Mouse (Mus musculus): ENCODE results near the gene Gm11596. TPM values are rescaled to one million over a fixed set of nuclear protein-coding genes. Genes with fewer than 3 reads are reported as not detected.
"Not testable (repeated sequence)": the region's sequence is repeated elsewhere in the genome, so short reads cannot be mapped to it uniquely, and the experiment has no call there.

The Gm11596 gene
- polyA plus RNA-seq, 1 experiment from 2014 or later = not detected

DNA sequence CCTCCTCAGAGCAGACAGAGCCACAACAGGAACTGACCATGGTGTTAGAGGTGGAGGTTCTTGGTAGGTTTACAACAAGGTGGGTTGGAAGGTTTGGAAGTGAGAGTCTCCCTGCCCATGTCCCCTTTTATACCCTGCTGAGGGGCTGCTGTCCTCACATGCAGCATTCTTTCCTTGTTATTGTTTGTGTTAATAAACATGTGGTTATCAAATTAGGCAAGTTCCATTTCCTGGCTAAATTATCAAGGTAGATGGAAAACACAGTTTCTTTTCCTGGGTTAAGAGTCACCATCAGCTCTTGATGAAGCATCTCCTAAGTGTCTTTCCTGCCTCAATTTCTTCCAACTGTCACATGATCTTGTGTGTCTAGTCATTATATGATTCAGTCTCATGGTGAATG lies 20.5 kb downstream of the Gm11596 start, which contains the start of gene Gm11595:
TSS of gene Gm11595 (minus strand) at position 101 of the 400 bp plus-strand sequence.
- not testable (repeated sequence) for H3K27me3 ChIP-seq (ENCODE audit: control insufficient read depth, insufficient read depth, low read length); ATAC-seq (ENCODE audit: low FRiP score); H3K4me3 ChIP-seq (replicated peaks; ENCODE audit: low read length); H3K4me2 ChIP-seq (replicated peaks); H3K4me1 ChIP-seq (replicated peaks; ENCODE audit: control insufficient read depth, insufficient read depth, low read length); H3K36me3 ChIP-seq (replicated peaks; ENCODE audit: control insufficient read depth, insufficient read depth); H3K9me3 ChIP-seq (ENCODE audit: control insufficient read depth, low read length); H3K9ac ChIP-seq; H3K27ac ChIP-seq; DNase-seq (ENCODE audit: low spot score)

DNA sequence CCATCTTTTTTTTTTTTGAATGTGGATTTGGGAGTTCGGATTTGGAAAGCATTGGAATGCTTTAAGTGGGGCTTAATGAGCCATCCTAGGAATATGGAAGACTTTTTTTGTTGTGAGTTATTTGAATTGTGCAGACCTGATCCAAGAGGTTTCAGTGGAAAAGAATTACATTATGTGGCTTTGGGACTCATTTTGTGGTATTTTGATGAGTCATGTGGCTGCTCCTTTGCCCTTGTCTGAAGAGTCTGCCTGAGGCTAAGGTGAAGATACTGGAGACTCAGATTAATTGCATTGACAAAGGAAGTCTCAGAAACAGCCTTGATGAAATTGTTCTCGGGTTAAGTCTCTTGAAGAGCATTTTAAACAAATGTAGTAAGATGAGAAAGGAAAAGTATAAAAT lies 24.9 kb downstream of the Gm11596 start:
- DNase-seq (ENCODE audit: low spot score) = no peak

GRCm38 (mm10) chr11:99758877-99759276 lies 34.4 kb downstream of the Gm11596 start:
- 92% methylated on average over 1 of the region's 1 CpGs for whole genome bisulfite sequencing
- ATAC-seq (ENCODE audit: low FRiP score) (no peak), DNase-seq (ENCODE audit: low spot score) (no peak)
- Histone ChIP-seq H3K27me3 (ENCODE audit: control insufficient read depth, insufficient read depth, low read length) (no peaks in the 10 kb centered on the region), H3K36me3 (replicated peaks; ENCODE audit: control insufficient read depth, insufficient read depth) (no peaks in the 10 kb centered on the region), H3K9me3 (ENCODE audit: control insufficient read depth, low read length) (no peaks in the 10 kb centered on the region), H3K4me3 (replicated peaks; ENCODE audit: low read length) (no peak overlapping the region), H3K27ac (no peak overlapping the region), H3K4me2 (replicated peaks) (no peak overlapping the region), H3K9ac (no peak overlapping the region), H3K4me1 (replicated peaks; ENCODE audit: control insufficient read depth, insufficient read depth, low read length) (no peaks in the 10 kb centered on the region)

More for the DNA sequence above, 24.9 kb downstream of the Gm11596 start:
- Histone ChIP-seq H3K4me3 (replicated peaks; ENCODE audit: low read length) (no peak overlapping the region), H3K36me3 (replicated peaks; ENCODE audit: control insufficient read depth, insufficient read depth) (no peaks in the 10 kb centered on the region), H3K4me2 (replicated peaks) (no peak overlapping the region), H3K4me1 (replicated peaks; ENCODE audit: control insufficient read depth, insufficient read depth, low read length) (no peaks in the 10 kb centered on the region), H3K9ac (no peak overlapping the region), H3K9me3 (ENCODE audit: control insufficient read depth, low read length) (no peaks in the 10 kb centered on the region), H3K27ac (no peak overlapping the region), H3K27me3 (ENCODE audit: control insufficient read depth, insufficient read depth, low read length) (no peaks in the 10 kb centered on the region)
- 81% methylated on average over 2 of the region's 2 CpGs for WGBS
- ATAC-seq (ENCODE audit: low FRiP score) = no peak

DNA sequence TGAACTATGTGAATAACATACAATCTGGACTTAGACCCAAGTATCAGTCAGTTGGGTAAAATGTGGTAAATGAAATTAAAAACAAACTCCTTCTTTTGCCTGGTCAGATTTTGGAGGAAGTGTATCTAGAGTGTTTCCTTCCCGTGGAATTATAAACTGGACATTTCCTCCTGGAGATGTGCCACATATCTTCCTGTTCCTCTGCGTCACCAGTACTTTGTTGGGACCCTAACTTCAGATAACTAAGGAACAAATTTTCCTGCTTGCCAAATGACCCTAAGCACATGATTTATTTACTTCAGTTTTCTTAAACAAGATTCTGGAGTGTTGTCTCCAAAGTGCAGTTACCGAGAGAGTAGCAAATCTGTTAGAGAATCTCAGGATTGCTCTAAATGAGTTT lies 49.3 kb downstream of the Gm11596 start:
- WGBS = 94% methylated on average over 3 of the region's 3 CpGs
- ATAC-seq (ENCODE audit: low FRiP score) = no peak
- no peak overlapping the region for H3K4me3 ChIP-seq (replicated peaks; ENCODE audit: low read length)

More for the DNA sequence above, 49.3 kb downstream of the Gm11596 start:
- Histone ChIP-seq H3K27me3 (ENCODE audit: control insufficient read depth, insufficient read depth, low read length) (no peaks in the 10 kb centered on the region), H3K9ac (no peak overlapping the region), H3K36me3 (replicated peaks; ENCODE audit: control insufficient read depth, insufficient read depth) (no peaks in the 10 kb centered on the region), H3K4me1 (replicated peaks; ENCODE audit: control insufficient read depth, insufficient read depth, low read length) (no peaks in the 10 kb centered on the region), H3K4me2 (replicated peaks) (no peak overlapping the region), H3K27ac (no peak overlapping the region), H3K9me3 (ENCODE audit: control insufficient read depth, low read length) (no peaks in the 10 kb centered on the region)
- DNase-seq (ENCODE audit: low spot score) = no peak

Other genes with a start within 250 kb of the Gm11596 start
- not detected in 2 replicates for gene Krtap3-3, start 242.6 kb downstream of the Gm11596 start, polyA plus RNA-seq (2014; fragmentation: Nextera tagmentation; extraction: Ambion mirVana)
- not detected in 2 replicates for gene Krtap3-2, start 236.6 kb downstream of the Gm11596 start, polyA plus RNA-seq (2014; fragmentation: Nextera tagmentation; extraction: Ambion mirVana)
- not detected in 2 replicates for gene Gm11939, start 234.0 kb downstream of the Gm11596 start, polyA plus RNA-seq (2014; fragmentation: Nextera tagmentation; extraction: Ambion mirVana)
- gene Krtap3-1, start 226.8 kb downstream of the Gm11596 start, polyA plus RNA-seq (2014; fragmentation: Nextera tagmentation; extraction: Ambion mirVana) = not detected in 2 replicates
- not detected in 2 replicates for gene Krtap1-5, start 212.5 kb downstream of the Gm11596 start, polyA plus RNA-seq (2014; fragmentation: Nextera tagmentation; extraction: Ambion mirVana)
- gene Krtap1-4, start 209.8 kb downstream of the Gm11596 start, polyA plus RNA-seq (2014; fragmentation: Nextera tagmentation; extraction: Ambion mirVana) = not detected in 2 replicates
- gene Krtap1-3, start 202.1 kb downstream of the Gm11596 start, polyA plus RNA-seq (2014; fragmentation: Nextera tagmentation; extraction: Ambion mirVana) = not detected in 2 replicates
- gene Krtap9-3, start 195.4 kb downstream of the Gm11596 start, polyA plus RNA-seq (2014; fragmentation: Nextera tagmentation; extraction: Ambion mirVana) = not detected in 2 replicates
- not detected in 2 replicates for gene Gm11938, start 190.2 kb downstream of the Gm11596 start, polyA plus RNA-seq (2014; fragmentation: Nextera tagmentation; extraction: Ambion mirVana)
- gene Gm11937, start 183.3 kb downstream of the Gm11596 start, polyA plus RNA-seq (2014; fragmentation: Nextera tagmentation; extraction: Ambion mirVana) = not detected in 2 replicates
- not detected in 2 replicates for gene Krtap2-4, start 178.6 kb downstream of the Gm11596 start, polyA plus RNA-seq (2014; fragmentation: Nextera tagmentation; extraction: Ambion mirVana)
- not detected in 2 replicates for gene Gm11562, start 173.0 kb downstream of the Gm11596 start, polyA plus RNA-seq (2014; fragmentation: Nextera tagmentation; extraction: Ambion mirVana)
- not detected in 2 replicates for gene Krtap4-1, start 165.2 kb downstream of the Gm11596 start, polyA plus RNA-seq (2014; fragmentation: Nextera tagmentation; extraction: Ambion mirVana)
- gene Krtap4-2, start 158.4 kb downstream of the Gm11596 start, polyA plus RNA-seq (2014; fragmentation: Nextera tagmentation; extraction: Ambion mirVana) = not detected in 2 replicates
- gene Krtap4-7, start 149.4 kb downstream of the Gm11596 start, polyA plus RNA-seq (2014; fragmentation: Nextera tagmentation; extraction: Ambion mirVana) = not detected in 2 replicates
- not detected in 2 replicates for gene Gm11555, start 143.2 kb downstream of the Gm11596 start, polyA plus RNA-seq (2014; fragmentation: Nextera tagmentation; extraction: Ambion mirVana)
- gene Gm11563, start 134.5 kb downstream of the Gm11596 start, polyA plus RNA-seq (2014; fragmentation: Nextera tagmentation; extraction: Ambion mirVana) = not detected in 2 replicates
- not detected in 2 replicates for gene Krtap4-6, start 127.5 kb downstream of the Gm11596 start, polyA plus RNA-seq (2014; fragmentation: Nextera tagmentation; extraction: Ambion mirVana)
- gene Gm14190, start 102.7 kb downstream of the Gm11596 start, polyA plus RNA-seq (2014; fragmentation: Nextera tagmentation; extraction: Ambion mirVana) = not detected in 2 replicates
- gene Gm14180, start 59.2 kb downstream of the Gm11596 start, polyA plus RNA-seq (2014; fragmentation: Nextera tagmentation; extraction: Ambion mirVana) = not detected in 2 replicates
- gene Gm11595, start 20.6 kb downstream of the Gm11596 start, polyA plus RNA-seq (2014; fragmentation: Nextera tagmentation; extraction: Ambion mirVana) = not detected in 2 replicates
- not detected in 2 replicates for gene Krtap4-8, start 12.8 kb downstream of the Gm11596 start, polyA plus RNA-seq (2014; fragmentation: Nextera tagmentation; extraction: Ambion mirVana)
- not detected in 2 replicates for gene Krtap4-9, start 8.3 kb downstream of the Gm11596 start, polyA plus RNA-seq (2014; fragmentation: Nextera tagmentation; extraction: Ambion mirVana)
- not detected in 2 replicates for gene Gm11569, start 5.5 kb upstream of the Gm11596 start, polyA plus RNA-seq (2014; fragmentation: Nextera tagmentation; extraction: Ambion mirVana)
- not detected in 2 replicates for gene Gm11554, start 11.0 kb upstream of the Gm11596 start, polyA plus RNA-seq (2014; fragmentation: Nextera tagmentation; extraction: Ambion mirVana)
- gene Krtap4-13, start 16.4 kb upstream of the Gm11596 start, polyA plus RNA-seq (2014; fragmentation: Nextera tagmentation; extraction: Ambion mirVana) = not detected in 2 replicates
- gene Gm11564, start 22.2 kb upstream of the Gm11596 start, polyA plus RNA-seq (2014; fragmentation: Nextera tagmentation; extraction: Ambion mirVana) = not detected in 2 replicates
- gene 2300003K06Rik, start 44.6 kb upstream of the Gm11596 start, polyA plus RNA-seq (2014; fragmentation: Nextera tagmentation; extraction: Ambion mirVana) = not detected in 2 replicates
- gene Krtap4-16, start 58.1 kb upstream of the Gm11596 start, polyA plus RNA-seq (2014; fragmentation: Nextera tagmentation; extraction: Ambion mirVana) = not detected in 2 replicates
- gene Gm11568, start 64.5 kb upstream of the Gm11596 start, polyA plus RNA-seq (2014; fragmentation: Nextera tagmentation; extraction: Ambion mirVana) = not detected in 2 replicates
- gene Gm11559, start 71.0 kb upstream of the Gm11596 start, polyA plus RNA-seq (2014; fragmentation: Nextera tagmentation; extraction: Ambion mirVana) = not detected in 2 replicates
- not detected in 2 replicates for gene Krtap9-1, start 79.9 kb upstream of the Gm11596 start, polyA plus RNA-seq (2014; fragmentation: Nextera tagmentation; extraction: Ambion mirVana)
- not detected in 2 replicates for gene Gm11567, start 85.7 kb upstream of the Gm11596 start, polyA plus RNA-seq (2014; fragmentation: Nextera tagmentation; extraction: Ambion mirVana)
- not detected in 2 replicates for gene Krtap31-1, start 114.5 kb upstream of the Gm11596 start, polyA plus RNA-seq (2014; fragmentation: Nextera tagmentation; extraction: Ambion mirVana)
- gene Gm11565, start 121.3 kb upstream of the Gm11596 start, polyA plus RNA-seq (2014; fragmentation: Nextera tagmentation; extraction: Ambion mirVana) = not detected in 2 replicates
- not detected in 2 replicates for gene Krtap31-2, start 142.8 kb upstream of the Gm11596 start, polyA plus RNA-seq (2014; fragmentation: Nextera tagmentation; extraction: Ambion mirVana)
- not detected in 2 replicates for gene Krtap9-5, start 155.0 kb upstream of the Gm11596 start, polyA plus RNA-seq (2014; fragmentation: Nextera tagmentation; extraction: Ambion mirVana)
- not detected in 2 replicates for gene Krtap29-1, start 185.6 kb upstream of the Gm11596 start, polyA plus RNA-seq (2014; fragmentation: Nextera tagmentation; extraction: Ambion mirVana)
- gene Krtap16-1, start 193.1 kb upstream of the Gm11596 start, polyA plus RNA-seq (2014; fragmentation: Nextera tagmentation; extraction: Ambion mirVana) = 0.16 and 0.29 TPM in 2 replicates
- gene Krtap17-1, start 200.5 kb upstream of the Gm11596 start, polyA plus RNA-seq (2014; fragmentation: Nextera tagmentation; extraction: Ambion mirVana) = 0.86 and 1.5 TPM in 2 replicates
- not detected in 2 replicates for gene Krt33a, start 222.7 kb upstream of the Gm11596 start, polyA plus RNA-seq (2014; fragmentation: Nextera tagmentation; extraction: Ambion mirVana)
- 0.13 TPM in 1 of 2 replicates, not detected in the other for gene Krt33b, start 236.4 kb upstream of the Gm11596 start, polyA plus RNA-seq (2014; fragmentation: Nextera tagmentation; extraction: Ambion mirVana)
- not detected in 2 replicates for gene Krt34, start 248.1 kb upstream of the Gm11596 start, polyA plus RNA-seq (2014; fragmentation: Nextera tagmentation; extraction: Ambion mirVana)

Measured in hindbrain, embryonic 14.5 days (tissue).